Mouse (Mus musculus) liver, embryonic 12.5 days (tissue): ENCODE results near the gene Gm29735. TPM values are rescaled to one million over a fixed set of nuclear protein-coding genes. Genes with fewer than 3 reads are reported as not detected.

Experiments
- polyA plus RNA-seq: library from polyadenylated mRNA; unstranded; fragments of >200 nt; fragmentation: Nextera tagmentation; extraction: Ambion mirVana; gene quantifications from 2 replicates; pipeline ENCODE4 v1.2.1, GENCODE M21; 2016

Gm29735 gene
- polyA plus RNA-seq, 1 experiment from 2014 or later = not detected

Other genes starting within 250 kb of the Gm29735 start
- 30.9 and 31.0 TPM in 2 replicates for gene Tollip, start 238.6 kb downstream of the Gm29735 start, polyA plus RNA-seq
- 0.23 and 0.33 TPM in 2 replicates for gene Brsk2, start 207.4 kb downstream of the Gm29735 start, polyA plus RNA-seq
- 62.9 and 64.6 TPM in 2 replicates for gene Mob2, start 96.0 kb downstream of the Gm29735 start, polyA plus RNA-seq
- 7.4 and 7.5 TPM in 2 replicates for gene Dusp8, start 61.3 kb downstream of the Gm29735 start, polyA plus RNA-seq
- not detected in 2 replicates for gene Gm45618, start 36.4 kb downstream of the Gm29735 start, polyA plus RNA-seq
- not detected in 2 replicates for gene Gm39115, start 21.1 kb downstream of the Gm29735 start, polyA plus RNA-seq
- not detected in 2 replicates for gene Gm45337, start 12.5 kb downstream of the Gm29735 start, polyA plus RNA-seq
- not detected in 2 replicates for gene Gm4553, start 8.6 kb upstream of the Gm29735 start, polyA plus RNA-seq
- gene Krtap5-2, start 18.9 kb upstream of the Gm29735 start, polyA plus RNA-seq = not detected in 2 replicates
- gene Gm10153, start 33.3 kb upstream of the Gm29735 start, polyA plus RNA-seq = not detected in 2 replicates
- gene Krtap5-3, start 44.3 kb upstream of the Gm29735 start, polyA plus RNA-seq = not detected in 2 replicates
- gene Gm7579, start 54.7 kb upstream of the Gm29735 start, polyA plus RNA-seq = not detected in 2 replicates
- gene Krtap5-5, start 72.9 kb upstream of the Gm29735 start, polyA plus RNA-seq = not detected in 2 replicates
- not detected in 2 replicates for gene Gm40460, start 84.0 kb upstream of the Gm29735 start, polyA plus RNA-seq
- gene Gm2431, start 101.2 kb upstream of the Gm29735 start, polyA plus RNA-seq = not detected in 2 replicates
- gene Gm4559, start 117.2 kb upstream of the Gm29735 start, polyA plus RNA-seq = not detected in 2 replicates
- not detected in 2 replicates for gene Krtap5-1, start 140.0 kb upstream of the Gm29735 start, polyA plus RNA-seq
- gene Krtap5-4, start 146.4 kb upstream of the Gm29735 start, polyA plus RNA-seq = not detected in 2 replicates
- gene Ifitm10, start 216.6 kb upstream of the Gm29735 start, polyA plus RNA-seq = 1.5 and 2.5 TPM in 2 replicates
- gene Gm49369, start 225.6 kb upstream of the Gm29735 start, polyA plus RNA-seq = 1.4 TPM in 1 of 2 replicates, not detected in the other
- 289 and 295 TPM in 2 replicates for gene Ctsd, start 230.9 kb upstream of the Gm29735 start, polyA plus RNA-seq